Mouse (Mus musculus) stomach, embryonic 14.5 days (tissue): ENCODE data around the gene Pnma3. TPM values are rescaled to one million over a fixed set of nuclear protein-coding genes. Genes with fewer than 3 reads are reported as not detected.
"Not testable (repeated sequence)": the region's sequence is repeated elsewhere in the genome, so short reads cannot be mapped to it uniquely, and the experiment has no call there.

Source experiments
- ATAC-seq: fragments of 200-750 bp; cut with Nextera tagmentation; 2 replicates; pipeline ENCODE4 v1.8.0; 2017; ENCODE audit warnings: low read depth, moderate TSS enrichment; ENCODE audit not compliant: insufficient number of reproducible peaks, insufficient read depth, low FRiP score
- H3K27ac ChIP-seq: fragments of 300-500 bp; sonication (generic); 2 replicates; pipeline ENCODE4 v1.5.1; 2014; ENCODE audit warnings: mild to moderate bottlenecking, low read length, moderate library complexity, mixed read lengths
- H3K27me3 ChIP-seq: fragments of 300-500 bp; sonication (generic); 2 replicates; pipeline ENCODE4 v1.6.1; 2014; ENCODE audit warnings: low read length, control low read depth, mixed read lengths; ENCODE audit not compliant: control insufficient read depth, insufficient read depth
- H3K36me3 ChIP-seq: fragments of 300-500 bp; sonication (generic); 2 replicates; pipeline ENCODE4 v1.6.1; 2014; ENCODE audit warnings: mild to moderate bottlenecking, control low read depth, low read length, moderate library complexity, mixed read lengths; ENCODE audit not compliant: control insufficient read depth, insufficient read depth
- H3K4me1 ChIP-seq: fragments of 300-500 bp; sonication (generic); 2 replicates; pipeline ENCODE4 v1.6.1; 2014; ENCODE audit warnings: low read length, control low read depth, mixed read lengths; ENCODE audit not compliant: control insufficient read depth, insufficient read depth
- H3K4me2 ChIP-seq: fragments of 300-500 bp; sonication (generic); replicated peaks from 2 replicates; pipeline ENCODE4 v1.6.1; 2014; ENCODE audit warnings: low read depth, low read length, control low read depth
- H3K4me3 ChIP-seq: fragments of 300-500 bp; sonication (generic); 2 replicates; pipeline ENCODE4 v1.5.1; 2014; ENCODE audit warnings: low read depth, low read length, control low read depth
- H3K9ac ChIP-seq: fragments of 300-500 bp; sonication (generic); replicated peaks from 2 replicates; pipeline ENCODE4 v1.6.1; 2014; ENCODE audit warnings: low read depth, mild to moderate bottlenecking, control low read depth, low read length, moderate library complexity, mixed read lengths
- H3K9me3 ChIP-seq: fragments of 300-500 bp; sonication (generic); 2 replicates; pipeline ENCODE4 v1.6.1; 2016; ENCODE audit warnings: low read depth, low read length, control low read depth; ENCODE audit not compliant: control insufficient read depth
- WGBS: fragments of 180-500 bp; shearing (Covaris S2); extraction: QIAGEN DNeasy Blood & Tissue Kit; methylation state at CpG from one replicate; pipeline ENCODE4 v1.1.7; 2014; 5-methylcytosine and 5-hydroxymethylcytosine counted together
- polyA plus RNA-seq: library from polyadenylated mRNA; unstranded; fragments of >200 nt; fragmentation: Nextera tagmentation; extraction: Ambion mirVana; gene quantifications from 2 replicates; pipeline ENCODE4 v1.2.1, GENCODE M21; 2014

Pnma3 gene
- polyA plus RNA-seq, 1 experiment from 2014 or later = not detected

DNA sequence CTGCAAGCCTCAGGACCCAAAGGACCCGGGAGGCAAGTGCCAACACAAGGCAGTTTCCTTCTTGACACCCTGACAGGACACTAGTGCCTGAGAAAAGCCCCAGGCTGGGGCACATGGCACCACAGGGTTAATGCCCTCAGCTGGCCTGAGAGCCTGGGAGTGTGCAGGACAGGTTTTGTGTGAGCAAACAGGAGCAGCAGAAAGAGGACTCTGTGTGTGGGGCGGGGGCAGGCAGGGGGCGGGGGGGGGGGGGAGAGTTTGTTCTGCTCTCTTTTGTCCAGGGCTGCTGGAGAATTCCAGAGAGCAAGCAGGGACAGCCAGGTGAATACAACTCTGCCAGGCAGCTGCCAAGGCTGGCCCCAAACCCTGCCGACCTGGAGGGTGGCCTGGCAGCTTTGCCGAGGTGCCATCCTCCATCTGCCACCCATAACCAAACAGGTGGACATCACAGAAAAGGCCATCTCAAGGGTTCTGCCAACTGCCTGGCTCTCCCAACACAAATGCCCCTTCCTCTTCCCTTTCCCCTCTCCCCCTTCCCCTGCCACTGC lies 2.3 kb downstream of the Pnma3 start:
- not testable (repeated sequence) for H3K4me2 ChIP-seq, H3K4me1 ChIP-seq, H3K4me3 ChIP-seq, H3K9me3 ChIP-seq, H3K27me3 ChIP-seq, H3K27ac ChIP-seq, H3K36me3 ChIP-seq, H3K9ac ChIP-seq
- ATAC-seq = peak; percentile 67
- 89% methylated on average over 1 of the region's 5 CpGs for WGBS

DNA sequence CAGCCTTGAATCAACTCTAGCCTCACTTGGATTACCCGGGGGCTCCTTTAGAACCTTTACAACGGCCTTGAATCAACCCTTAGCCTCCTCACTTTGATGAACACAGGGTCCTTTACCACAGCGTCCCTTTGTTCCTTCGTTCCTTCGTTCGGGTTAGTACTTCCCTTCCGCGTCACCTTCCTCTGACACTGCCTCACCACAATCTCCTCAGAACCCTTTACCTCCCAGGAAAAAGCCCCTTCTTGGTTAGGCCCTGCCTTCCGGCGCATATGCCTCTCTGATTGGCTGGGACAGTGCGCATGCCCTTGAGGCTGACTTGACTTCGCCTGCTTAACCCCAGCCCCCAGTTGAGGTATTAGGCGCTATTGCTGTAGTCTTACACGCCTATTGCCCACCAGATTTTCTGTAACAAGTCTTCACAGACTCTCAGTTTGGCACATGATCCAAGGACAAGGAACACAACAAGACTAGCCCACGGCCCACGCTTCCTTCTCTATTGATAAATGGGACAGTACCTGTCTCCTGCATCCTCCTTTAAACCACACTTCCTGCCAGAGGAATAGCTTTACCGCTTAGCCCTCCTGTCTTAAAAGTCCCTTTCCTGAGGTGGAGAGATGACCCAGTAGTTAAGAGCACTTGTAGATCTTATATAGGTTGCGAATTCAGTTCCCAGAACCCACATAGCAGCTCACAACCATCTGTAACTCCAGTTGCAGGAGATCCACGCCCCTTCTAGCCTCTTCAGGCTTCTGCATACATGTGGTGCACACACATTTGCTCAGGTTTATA lies 17.9 kb downstream of the Pnma3 start, which contains the start of gene Xlr4a:
TSS of gene Xlr4a (minus strand) at position 212 of the 789 bp plus-strand sequence.
- H3K9me3 ChIP-seq, ATAC-seq, H3K4me1 ChIP-seq, H3K27me3 ChIP-seq, H3K4me3 ChIP-seq, H3K4me2 ChIP-seq, H3K36me3 ChIP-seq, H3K9ac ChIP-seq, H3K27ac ChIP-seq: not testable (repeated sequence)
- WGBS = 79% methylated on average over 19 of the region's 19 CpGs

DNA sequence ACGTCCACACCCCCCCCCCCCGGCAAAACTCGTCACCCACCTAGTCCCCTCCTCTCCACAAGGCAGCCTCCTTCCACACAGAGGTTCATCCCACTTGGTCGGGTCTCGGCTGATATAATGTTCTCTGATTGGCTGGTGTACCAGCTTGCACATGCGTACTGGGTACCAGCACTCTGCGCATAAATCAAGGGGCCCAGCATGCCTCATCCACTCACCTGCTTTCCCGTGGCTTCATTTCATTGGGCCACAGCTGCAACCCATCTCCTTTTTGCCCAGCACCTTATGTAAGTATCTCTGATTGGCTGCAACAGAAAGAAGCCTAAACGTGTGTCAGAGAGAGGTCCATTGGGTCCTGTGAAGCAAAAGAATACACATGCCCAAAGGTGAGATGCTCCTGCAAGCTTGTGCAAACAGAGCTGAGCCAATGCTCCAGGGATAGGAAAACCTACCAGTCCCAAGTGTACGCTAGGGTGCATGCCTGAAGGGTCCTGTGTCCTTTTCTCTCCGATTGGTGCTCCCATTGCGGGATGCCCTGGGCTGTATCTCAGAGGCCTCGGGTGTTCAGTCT lies 32.4 kb downstream of the Pnma3 start, which contains the start of gene Xlr3a:
TSS of gene Xlr3a (minus strand) at position 155 of the 568 bp plus-strand sequence.
- not testable (repeated sequence) for H3K9me3 ChIP-seq, H3K4me3 ChIP-seq, H3K4me2 ChIP-seq, ATAC-seq, H3K9ac ChIP-seq, H3K27ac ChIP-seq, H3K27me3 ChIP-seq, H3K4me1 ChIP-seq, H3K36me3 ChIP-seq
- 64% methylated on average over 13 of the region's 13 CpGs for WGBS

DNA sequence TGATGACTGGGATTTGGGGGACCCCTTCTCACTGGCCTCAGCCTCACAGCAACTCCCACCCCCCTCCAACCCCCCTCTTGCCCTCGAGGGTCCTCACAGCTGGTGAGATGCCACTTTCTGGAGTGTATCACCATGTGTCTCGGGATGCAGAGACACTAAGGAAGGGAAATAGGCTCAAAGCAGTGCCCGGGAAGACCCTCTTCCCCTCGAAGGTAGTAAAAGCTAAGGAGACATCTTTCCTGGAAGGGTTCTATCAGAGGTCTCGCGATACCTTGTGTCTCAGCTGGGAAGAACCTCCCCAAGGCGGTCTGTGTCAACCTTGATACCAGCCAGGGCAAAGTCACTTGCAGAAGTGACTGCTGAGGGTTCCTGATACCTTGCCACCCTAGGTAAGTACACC lies 52.2 kb downstream of the Pnma3 start, which contains the start of gene Gm14685:
TSS of gene Gm14685 (plus strand) at position 301 of the 400 bp plus-strand sequence.
- ATAC-seq, H3K4me2 ChIP-seq, H3K4me1 ChIP-seq, H3K9me3 ChIP-seq, H3K9ac ChIP-seq, H3K4me3 ChIP-seq, H3K27me3 ChIP-seq, H3K36me3 ChIP-seq, H3K27ac ChIP-seq: not testable (repeated sequence)
- no CpG with 5 or more reads among the region's 7 CpGs for WGBS

Other genes with a start within 250 kb of the Pnma3 start
- 0.25 and 0.38 TPM in 2 replicates for gene Gabrq, start 239.6 kb upstream of the Pnma3 start, polyA plus RNA-seq
- 77.3 and 87.5 TPM in 2 replicates for gene Cetn2, start 146.4 kb upstream of the Pnma3 start, polyA plus RNA-seq
- 31.9 and 32.4 TPM in 2 replicates for gene Nsdhl, start 146.2 kb upstream of the Pnma3 start, polyA plus RNA-seq
- 10.3 and 13.4 TPM in 2 replicates for gene Zfp185, start 77.4 kb upstream of the Pnma3 start, polyA plus RNA-seq
- gene Pnma5, start 27.7 kb upstream of the Pnma3 start, polyA plus RNA-seq = not detected in 2 replicates
- 0.31 and 1.5 TPM in 2 replicates for gene Xlr4a, start 17.7 kb downstream of the Pnma3 start, polyA plus RNA-seq
- gene Xlr3a, start 32.3 kb downstream of the Pnma3 start, polyA plus RNA-seq = 3.3 and 7.9 TPM in 2 replicates
- not detected in 2 replicates for gene Gm14685, start 52.3 kb downstream of the Pnma3 start, polyA plus RNA-seq
- not detected in 2 replicates for gene Xlr5b, start 84.0 kb downstream of the Pnma3 start, polyA plus RNA-seq
- gene DXBay18, start 84.7 kb downstream of the Pnma3 start, polyA plus RNA-seq = not detected in 2 replicates
- not detected in 2 replicates for gene Spin2d, start 112.2 kb downstream of the Pnma3 start, polyA plus RNA-seq
- gene Xlr3b, start 127.4 kb downstream of the Pnma3 start, polyA plus RNA-seq = 5.5 and 11.3 TPM in 2 replicates
- 0.17 and 1.1 TPM in 2 replicates for gene Xlr4b, start 149.5 kb downstream of the Pnma3 start, polyA plus RNA-seq
- 12.2 and 12.9 TPM in 2 replicates for gene F8a, start 163.5 kb downstream of the Pnma3 start, polyA plus RNA-seq
- gene Xlr4c, start 178.3 kb downstream of the Pnma3 start, polyA plus RNA-seq = not detected in 2 replicates
- gene Xlr3c, start 200.6 kb downstream of the Pnma3 start, polyA plus RNA-seq = not detected in 2 replicates
- 0.16 TPM in 1 of 2 replicates, not detected in the other for gene Xlr5a, start 228.2 kb downstream of the Pnma3 start, polyA plus RNA-seq
- not detected in 2 replicates for gene Xlr5c, start 228.2 kb downstream of the Pnma3 start, polyA plus RNA-seq